Mouse (Mus musculus) mouse embryonic stem cell (cell line): ENCODE measurements around the gene Parva.

Experiments used
- in situ Hi-C, 2 experiments: fragments of 300-500 bp; cut with MboI; formaldehyde crosslinking; loops; 1 replicate in 1 of 2; 3 replicates in 1 of 2; pipeline ENCODE4 v1.14.3; 2019 to 2020; ENCODE audit warnings: low sequenced_read_pairs in 2 of 2, low pct_unique_long_range_greater_than_20kb in 1 of 2, mixed read lengths in 1 of 2; ENCODE audit not compliant: unreplicated experiment in 1 of 2

Parva gene

DNA sequence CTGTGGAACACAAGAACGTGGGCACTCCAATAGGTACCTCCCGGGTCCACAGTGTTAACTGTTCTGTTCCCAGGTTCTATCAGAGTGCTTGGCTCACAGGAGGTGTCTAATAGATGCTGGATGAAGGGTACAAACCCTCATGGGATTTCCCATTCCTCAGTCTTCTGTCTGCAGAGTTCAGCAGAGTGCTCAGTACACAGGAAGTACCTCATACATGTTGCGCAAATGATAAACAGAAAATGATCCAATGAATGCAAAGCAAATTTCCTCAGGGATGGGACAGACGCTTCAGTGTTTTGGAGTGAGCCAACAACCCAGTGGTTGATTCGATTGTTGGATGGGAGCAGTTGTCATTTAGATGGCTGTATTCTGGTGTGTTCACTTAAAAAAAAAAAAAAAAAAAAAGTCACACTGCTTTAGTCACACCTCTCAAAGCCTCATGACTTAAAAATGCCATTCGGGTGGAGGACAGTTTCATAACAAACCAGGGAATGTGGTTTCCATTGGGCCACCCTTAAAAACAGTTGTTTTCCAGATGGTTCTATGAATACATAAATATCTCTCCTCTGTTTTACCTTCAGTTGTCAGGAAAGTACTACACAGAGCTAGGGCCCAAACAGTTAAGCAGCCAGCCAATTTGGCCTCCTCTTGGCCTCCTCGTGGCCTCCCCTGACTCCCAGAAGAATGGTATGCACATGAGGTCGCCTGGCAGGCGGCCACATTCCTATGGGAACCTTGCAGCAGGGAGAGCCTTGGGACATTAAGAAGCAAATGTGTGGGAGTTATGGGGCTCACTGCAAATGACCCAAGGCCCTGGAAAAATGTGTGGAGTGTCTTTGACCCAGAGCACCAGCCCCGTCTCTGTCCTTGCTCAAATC, 187.7 kb downstream of the Parva start:
- in situ Hi-C loops: no loop called here

DNA sequence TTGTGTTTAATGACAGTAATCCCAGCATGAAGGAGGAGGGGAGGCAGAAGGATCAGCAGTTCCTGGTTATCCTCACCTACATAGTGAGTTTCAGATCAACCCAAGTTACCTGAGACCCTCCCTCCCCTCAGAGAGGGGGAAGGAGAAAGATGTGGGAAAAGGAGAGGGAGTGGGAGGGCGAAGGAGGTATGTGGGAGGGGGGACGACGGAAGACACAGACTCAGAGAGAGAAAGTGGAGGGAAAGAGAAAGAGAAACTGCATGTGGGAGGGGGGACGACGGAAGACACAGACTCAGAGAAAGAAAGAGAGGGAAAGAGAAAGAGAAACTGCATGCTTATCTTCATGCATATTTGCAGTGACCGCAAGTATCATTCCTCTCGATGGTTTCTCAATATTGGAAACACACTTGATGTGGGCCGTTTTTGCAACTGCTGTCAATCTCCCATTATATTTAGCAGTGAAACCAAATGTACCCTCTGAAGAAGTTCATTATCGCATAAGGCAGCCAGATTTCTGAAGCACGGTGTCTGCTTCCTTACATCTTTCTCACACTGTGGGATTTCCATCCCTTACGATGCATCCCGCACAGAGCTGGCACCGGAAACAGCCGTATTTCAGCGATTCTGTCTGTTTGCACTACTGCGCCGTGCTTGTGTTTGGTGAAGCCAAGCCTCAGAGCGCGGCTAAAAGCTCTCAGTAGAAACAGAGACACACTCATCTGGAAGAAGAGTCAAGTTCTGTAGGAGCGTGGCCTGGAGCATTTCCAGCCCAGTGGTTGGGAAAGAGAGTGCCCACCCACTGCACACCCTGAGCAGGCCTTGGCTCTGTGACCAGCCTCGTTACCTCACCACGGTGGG, 193.2 kb downstream of the Parva start:
- in situ Hi-C loops: no loop called here

DNA sequence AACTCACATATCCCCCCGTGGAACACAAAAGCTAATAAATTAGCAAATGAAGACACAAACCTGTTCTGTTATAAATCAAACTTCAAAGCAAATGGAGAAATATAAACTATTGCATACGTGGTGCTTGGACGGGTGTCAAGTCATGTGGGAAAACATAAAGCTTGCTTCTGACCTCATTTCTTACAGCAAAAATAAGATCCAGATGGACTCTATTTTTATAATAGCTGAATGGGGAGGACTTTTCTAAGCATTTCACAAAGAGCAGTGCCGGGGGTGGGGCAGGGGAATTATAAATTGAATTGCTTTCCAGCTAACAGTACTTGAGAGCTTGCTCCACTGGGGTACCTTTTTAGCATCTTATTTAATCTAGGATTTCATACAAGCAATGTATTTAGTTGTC, 200.2 kb downstream of the Parva start:
- in situ Hi-C loops: no loop called here

DNA sequence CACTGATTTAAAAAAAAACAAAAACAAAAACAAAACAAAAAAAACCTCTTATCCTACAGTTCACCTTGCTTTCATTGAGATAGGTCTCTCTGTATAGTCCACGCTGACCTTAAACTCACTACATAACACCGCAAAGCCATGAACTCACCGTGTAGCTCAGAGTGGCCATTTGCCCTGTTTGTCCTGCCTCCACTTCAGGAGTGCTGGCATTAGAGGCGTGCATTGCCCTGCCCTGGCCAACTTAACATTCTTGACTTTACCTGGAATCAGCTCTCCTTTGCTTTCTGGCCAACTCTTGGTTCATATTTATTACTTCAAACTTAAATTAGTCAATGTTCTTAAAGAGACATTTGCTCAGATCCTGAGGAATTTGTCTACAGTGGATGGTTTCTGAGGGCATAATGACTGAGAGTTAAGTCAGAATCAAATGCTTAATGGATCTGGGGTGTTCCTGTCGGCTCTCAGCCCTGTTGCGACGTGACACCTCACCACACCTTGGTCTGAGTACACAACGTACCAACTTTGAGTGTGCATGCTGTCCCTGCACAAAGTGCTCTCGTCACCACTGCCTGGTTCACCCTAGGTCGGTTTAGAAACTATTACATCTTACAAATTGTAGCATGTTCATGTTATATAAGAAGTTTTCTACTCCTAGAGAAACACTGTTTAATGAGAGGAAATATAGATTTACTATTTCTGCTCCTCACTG, 207.4 kb downstream of the Parva start:
- in situ Hi-C loops: no loop called here

DNA sequence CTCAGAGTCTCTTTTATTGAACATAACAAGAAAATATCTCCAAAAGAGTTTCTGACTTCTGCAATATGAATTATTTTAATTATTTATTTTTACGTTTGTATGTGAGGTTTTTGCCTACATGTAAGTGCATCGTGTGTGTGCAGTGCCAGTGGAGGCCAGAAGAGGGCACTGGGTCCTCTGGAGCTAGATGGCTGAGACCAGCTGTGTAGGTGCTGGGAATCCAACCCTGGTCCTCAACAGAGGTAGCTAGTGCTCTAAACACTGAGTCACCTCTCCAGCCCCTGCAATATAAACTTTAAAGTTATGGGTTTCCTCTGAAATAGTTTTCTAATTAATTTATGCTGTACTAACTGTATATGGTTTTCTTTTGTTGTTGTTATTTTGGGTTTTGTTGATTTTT, 208.6 kb downstream of the Parva start:
- in situ Hi-C loops: no loop called here
